Mouse (Mus musculus) neural tube, embryonic 11.5 days (tissue): ENCODE data around the gene Glce. TPM values are rescaled to one million over a fixed set of nuclear protein-coding genes. Genes with fewer than 3 reads are reported as not detected.

Source experiments
- ATAC-seq: fragments of 200-750 bp; cut with Nextera tagmentation; 2 replicates; pipeline ENCODE4 v1.8.0; 2017; ENCODE audit warnings: moderate number of reproducible peaks, mild to moderate bottlenecking, moderate TSS enrichment, moderate library complexity; ENCODE audit not compliant: insufficient read depth, low FRiP score, low TSS enrichment
- DNase-seq: peaks from one replicate; pipeline ENCODE4 v3.0.0-alpha.2; 2015; ENCODE audit warnings: low spot score
- H3K27ac ChIP-seq: fragments of 300-500 bp; sonication (generic); 2 replicates; pipeline ENCODE4 v1.5.1; 2014; ENCODE audit warnings: low read depth, mild to moderate bottlenecking, low read length
- H3K27me3 ChIP-seq: fragments of 300-500 bp; sonication (generic); 2 replicates; pipeline ENCODE4 v1.6.1; 2014; ENCODE audit warnings: mild to moderate bottlenecking, low read length, mixed read lengths; ENCODE audit not compliant: control insufficient read depth, insufficient read depth
- H3K36me3 ChIP-seq: fragments of 300-500 bp; sonication (generic); 2 replicates; pipeline ENCODE4 v1.6.1; 2014; ENCODE audit warnings: mild to moderate bottlenecking, low read length, moderate library complexity, mixed read lengths; ENCODE audit not compliant: control insufficient read depth, insufficient read depth
- H3K4me1 ChIP-seq: fragments of 300-500 bp; sonication (generic); 2 replicates; pipeline ENCODE4 v1.6.1; 2014; ENCODE audit warnings: low read length, mixed read lengths; ENCODE audit not compliant: control insufficient read depth, insufficient read depth
- H3K4me2 ChIP-seq: fragments of 300-500 bp; sonication (generic); 2 replicates; pipeline ENCODE4 v1.6.1; 2014; ENCODE audit warnings: low read depth, mild to moderate bottlenecking, moderate library complexity
- H3K4me3 ChIP-seq: fragments of 300-500 bp; sonication (generic); 2 replicates; pipeline ENCODE4 v1.5.1; 2014; ENCODE audit warnings: low read depth, low read length
- H3K9ac ChIP-seq: fragments of 300-500 bp; sonication (generic); 2 replicates; pipeline ENCODE4 v1.6.1; 2014; ENCODE audit warnings: mild to moderate bottlenecking, low read length
- H3K9me3 ChIP-seq: fragments of 300-500 bp; sonication (generic); 2 replicates; pipeline ENCODE4 v1.6.1; 2016; ENCODE audit warnings: low read length; ENCODE audit not compliant: control insufficient read depth
- WGBS: fragments of 180-500 bp; shearing (Covaris S2); extraction: QIAGEN DNeasy Blood & Tissue Kit; methylation state at CpG from one replicate; pipeline ENCODE4 v1.1.7; 2014; 5-methylcytosine and 5-hydroxymethylcytosine counted together
- polyA plus RNA-seq: library from polyadenylated mRNA; unstranded; fragments of >200 nt; fragmentation: Nextera tagmentation; extraction: Ambion mirVana; gene quantifications from 2 replicates; pipeline ENCODE4 v1.2.1, GENCODE M21; 2014

Gene Glce
- polyA plus RNA-seq, result 24.6 and 28.1 TPM in 2 replicates

GRCm38 (mm10) chr9:62122508-62123215 is at the start of gene Glce:
Glce (minus strand) TSS chr9:62122655.
- H3K9me3 ChIP-seq, result no peaks in the 10 kb centered on the region
- peak within 1 kb of the TSS; percentile 96 for H3K4me2 ChIP-seq
- peak within 1 kb of the TSS; percentile 87 for H3K27ac ChIP-seq
- no peaks in the 10 kb centered on the region for H3K36me3 ChIP-seq
- peak; percentile 98 for DNase-seq
- peak; percentile 99 for ATAC-seq
- peak within 1 kb of the TSS; percentile 91 for H3K9ac ChIP-seq
- H3K4me1 ChIP-seq, result peaks cover 4% of the 10 kb centered on the region; the same call in 1 of the 2 replicates
- H3K27me3 ChIP-seq, result no peaks in the 10 kb centered on the region
- 0% methylated on average over 40 of the region's 51 CpGs for WGBS
- H3K4me3 ChIP-seq, result peak within 1 kb of the TSS; percentile 90

GRCm38 (mm10) chr9:62172239-62172638 is 49.8 kb upstream of the Glce start:
- Histone ChIP-seq H3K4me2 (no peak overlapping the region), H3K9me3 (no peaks in the 10 kb centered on the region), H3K9ac (no peak overlapping the region), H3K27ac (no peak overlapping the region), H3K4me1 (no peaks in the 10 kb centered on the region), H3K36me3 (no peaks in the 10 kb centered on the region), H3K4me3 (no peak overlapping the region), H3K27me3 (no peaks in the 10 kb centered on the region)
- 86% methylated on average over 3 of the region's 3 CpGs for WGBS
- no peak for DNase-seq
- no peak for ATAC-seq

- Histone ChIP-seq H3K9ac (no peak overlapping the region), H3K4me3 (no peak overlapping the region), H3K4me2 (no peak overlapping the region), H3K9me3 (no peaks in the 10 kb centered on the region), H3K4me1 (peaks cover 3% of the 10 kb centered on the region; the same call in 1 of the 2 replicates), H3K27ac (no peak overlapping the region), H3K36me3 (no peaks in the 10 kb centered on the region), H3K27me3 (no peaks in the 10 kb centered on the region)
- WGBS, result 96% methylated on average over 2 of the region's 2 CpGs
- DNase-seq (no peak), ATAC-seq (no peak)
Observed at GRCm38 (mm10) chr9:62170921-62171320, 48.5 kb upstream of the Glce start.

- Histone ChIP-seq H3K9me3 (no peaks in the 10 kb centered on the region), H3K4me1 (peaks cover 5% of the 10 kb centered on the region; the same call in 1 of the 2 replicates), H3K27ac (0 out of 2 replicates have a peak overlapping the region, but pooled peaks have one; percentile 39), H3K27me3 (no peaks in the 10 kb centered on the region), H3K4me2 (no peak overlapping the region), H3K4me3 (no peak overlapping the region), H3K36me3 (no peaks in the 10 kb centered on the region), H3K9ac (no peak overlapping the region)
- WGBS, result 55% methylated on average over 5 of the region's 5 CpGs
- ATAC-seq, result no peak
- no peak for DNase-seq
Observed at GRCm38 (mm10) chr9:62166621-62167020, 44.2 kb upstream of the Glce start.

- DNase-seq (peak; percentile 49), ATAC-seq (no peak)
- H3K9ac ChIP-seq, result no peak overlapping the region
- no peak overlapping the region for H3K4me2 ChIP-seq
- H3K4me3 ChIP-seq, result no peak overlapping the region
- no peaks in the 10 kb centered on the region for H3K36me3 ChIP-seq
- H3K27me3 ChIP-seq, result no peaks in the 10 kb centered on the region
- 0 out of 2 replicates have a peak overlapping the region, but pooled peaks have one; percentile 39 for H3K27ac ChIP-seq
- H3K9me3 ChIP-seq, result no peaks in the 10 kb centered on the region
- WGBS, result 26% methylated on average over 4 of the region's 4 CpGs
- peaks cover 5% of the 10 kb centered on the region; the same call in 1 of the 2 replicates for H3K4me1 ChIP-seq
Observed at GRCm38 (mm10) chr9:62166186-62166585, 43.7 kb upstream of the Glce start.

- no peak overlapping the region for H3K9ac ChIP-seq
- no peak overlapping the region for H3K27ac ChIP-seq
- H3K4me1 ChIP-seq, result peaks cover 5% of the 10 kb centered on the region; the same call in 1 of the 2 replicates
- H3K4me3 ChIP-seq, result no peak overlapping the region
- no peaks in the 10 kb centered on the region for H3K36me3 ChIP-seq
- ATAC-seq (no peak), DNase-seq (peak; percentile 25)
- 37% methylated on average over 4 of the region's 4 CpGs for WGBS
- H3K4me2 ChIP-seq, result no peak overlapping the region
- H3K27me3 ChIP-seq, result no peaks in the 10 kb centered on the region
- H3K9me3 ChIP-seq, result no peaks in the 10 kb centered on the region
Observed at GRCm38 (mm10) chr9:62162889-62163291, 40.4 kb upstream of the Glce start.

GRCm38 (mm10) chr9:62160788-62161187 is 38.3 kb upstream of the Glce start:
- H3K4me2 ChIP-seq, result no peak overlapping the region
- peaks cover under 1% of the 10 kb centered on the region; the same call in 1 of the 2 replicates for H3K4me1 ChIP-seq
- no peaks in the 10 kb centered on the region for H3K9me3 ChIP-seq
- WGBS, result 70% methylated on average over 6 of the region's 6 CpGs
- H3K27ac ChIP-seq, result no peak overlapping the region
- no peak overlapping the region for H3K4me3 ChIP-seq
- H3K9ac ChIP-seq, result no peak overlapping the region
- no peaks in the 10 kb centered on the region for H3K27me3 ChIP-seq
- no peak for ATAC-seq
- no peaks in the 10 kb centered on the region for H3K36me3 ChIP-seq
- no peak for DNase-seq

- ATAC-seq (no peak), DNase-seq (no peak)
- no peaks in the 10 kb centered on the region for H3K36me3 ChIP-seq
- no peaks in the 10 kb centered on the region for H3K4me1 ChIP-seq
- H3K4me2 ChIP-seq, result no peak overlapping the region
- no peak overlapping the region for H3K27ac ChIP-seq
- WGBS, result 75% methylated on average over 4 of the region's 4 CpGs
- no peaks in the 10 kb centered on the region for H3K27me3 ChIP-seq
- no peak overlapping the region for H3K9ac ChIP-seq
- H3K4me3 ChIP-seq, result no peak overlapping the region
- no peaks in the 10 kb centered on the region for H3K9me3 ChIP-seq
Observed at GRCm38 (mm10) chr9:62158746-62159145, 36.3 kb upstream of the Glce start.

GRCm38 (mm10) chr9:62155821-62156220 is 33.4 kb upstream of the Glce start:
- Histone ChIP-seq H3K27ac (no peak overlapping the region), H3K27me3 (no peaks in the 10 kb centered on the region), H3K36me3 (no peaks in the 10 kb centered on the region), H3K4me1 (no peaks in the 10 kb centered on the region), H3K9ac (no peak overlapping the region), H3K4me2 (no peak overlapping the region), H3K4me3 (no peak overlapping the region), H3K9me3 (no peaks in the 10 kb centered on the region)
- WGBS, result 24% methylated on average over 4 of the region's 4 CpGs
- no peak for DNase-seq
- ATAC-seq, result no peak
